Mouse (Mus musculus): ENCODE measurements around the gene Vapb. TPM values are rescaled to one million over a fixed set of nuclear protein-coding genes. Genes with fewer than 3 reads are reported as not detected.

The Vapb gene
- polyA plus RNA-seq, 1 experiment from 2014 or later: 9.0 TPM

- Histone ChIP-seq H3K4me1 (no peaks in the 10 kb centered on the region), H3K36me3 (no peaks in the 10 kb centered on the region), H3K4me3 (no peak overlapping the region), H3K27ac (no peak overlapping the region), H3K27me3 (ENCODE audit: low read depth, poor library complexity, severe bottlenecking) (no peaks in the 10 kb centered on the region), H3K9me3 (replicated peaks) (no peaks in the 10 kb centered on the region)
- no peak for DNase-seq (ENCODE audit: low spot score)
- WGBS: 88% methylated on average over 7 of the region's 7 CpGs
Observed at GRCm38 (mm10) chr2:173832828-173833492, 95.6 kb downstream of the Vapb start.

Small RNA genes within 50 kb of the gene (microRNA-seq; reads per million reads assigned to microRNA genes)
- not detected for gene Mir6340

Other genes starting within 250 kb of the Vapb start
- gene 1700021F07Rik, start 214.9 kb upstream of the Vapb start, polyA plus RNA-seq (2016; fragmentation: Nextera tagmentation; extraction: Ambion mirVana): not detected in 2 replicates
- gene Ankrd60, start 159.1 kb upstream of the Vapb start, polyA plus RNA-seq (2016; fragmentation: Nextera tagmentation; extraction: Ambion mirVana): not detected in 2 replicates
- 23.8 and 28.4 TPM in 2 replicates for gene Rab22a, start 77.8 kb upstream of the Vapb start, polyA plus RNA-seq (2016; fragmentation: Nextera tagmentation; extraction: Ambion mirVana)
- gene 1700010B08Rik, start 18.1 kb upstream of the Vapb start, polyA plus RNA-seq (2016; fragmentation: Nextera tagmentation; extraction: Ambion mirVana): not detected in 2 replicates